Mouse (Mus musculus) c-Kit-positive CD71-positive TER-119-negative erythroid progenitor cells, embryonic 14.5 days (primary cell): Measurements from ENCODE around the gene Phospho1.
A peak's percentile ranks its signal among the peaks of the same experiment; 100 is the strongest.

ENCODE experiments used
- DNase-seq: peaks from one replicate; pipeline ENCODE4 v3.0.0-alpha.2; 2013; ENCODE audit warnings: low read depth

Phospho1 gene

DNA sequence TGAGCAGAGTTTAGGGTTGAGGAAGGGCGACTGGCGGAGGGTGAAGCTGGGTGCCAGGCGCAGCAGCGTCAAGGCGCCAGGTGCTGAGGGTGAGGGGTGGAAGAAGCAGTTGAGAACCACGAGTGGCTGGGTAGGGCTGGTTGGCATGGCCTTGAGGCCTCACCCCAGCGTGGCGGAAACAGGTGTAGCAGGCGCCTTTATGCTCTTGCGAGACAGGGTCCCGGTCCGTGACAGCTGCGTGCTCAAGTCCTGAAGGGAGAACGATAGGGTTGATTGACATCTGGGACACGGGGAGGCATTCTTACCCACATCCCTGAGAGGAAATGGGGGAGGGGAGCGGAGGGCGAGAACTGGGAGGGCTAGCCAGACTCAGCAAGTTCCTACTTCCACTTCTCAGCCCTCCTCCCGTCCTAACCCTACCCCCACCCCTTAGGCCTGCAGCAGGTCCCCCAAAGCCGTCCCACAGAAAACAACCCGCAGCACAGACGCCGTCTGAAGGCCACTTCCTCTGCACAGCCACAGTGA, 9.9 kb downstream of the Phospho1 start:
- no peak for DNase-seq

DNA sequence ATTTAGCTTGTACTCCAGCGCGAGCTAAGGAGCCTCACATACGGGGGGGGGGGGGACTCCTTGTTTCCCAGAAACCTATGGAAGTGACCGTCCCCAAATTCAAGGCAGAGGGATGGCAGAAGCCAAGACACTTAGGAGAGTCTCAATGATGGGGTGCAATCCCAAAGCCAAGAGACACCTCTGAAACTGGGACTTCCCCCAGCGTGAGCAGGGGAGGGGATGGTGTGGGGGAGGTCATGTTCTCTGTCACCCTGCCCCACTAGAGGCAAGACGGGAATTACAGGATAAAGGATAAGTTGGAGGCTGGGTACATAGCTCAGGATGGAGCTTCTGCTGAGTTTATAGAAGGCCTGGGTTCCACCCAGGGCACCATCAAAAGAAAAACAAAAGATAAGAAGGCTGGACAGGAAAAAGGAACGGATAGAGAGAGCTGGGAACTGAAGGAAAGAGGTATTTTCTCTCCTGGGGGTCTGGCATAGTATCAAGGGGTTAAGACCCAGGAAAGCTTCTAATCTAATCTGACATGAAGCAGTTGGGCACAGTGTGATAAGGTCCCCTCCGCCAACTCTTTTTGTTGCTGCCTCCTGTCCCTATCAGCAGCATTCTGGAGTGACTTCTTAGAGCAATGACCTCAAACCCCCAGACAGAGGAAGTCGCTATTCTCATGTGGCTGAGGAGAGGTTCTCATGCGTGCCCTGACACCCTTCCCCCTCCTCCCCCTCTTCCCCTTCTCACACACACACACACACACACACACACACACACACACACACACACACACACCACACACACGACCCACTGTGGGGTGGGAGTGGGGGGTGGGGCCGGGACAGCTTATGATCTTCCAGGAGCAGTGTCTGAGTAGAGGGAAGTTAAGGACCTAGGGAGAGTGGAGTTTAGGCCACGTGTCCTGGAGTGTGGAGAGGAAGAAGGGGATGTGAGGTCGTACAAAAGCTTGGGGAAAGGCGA, 10.7 kb downstream of the Phospho1 start:
- DNase-seq: peak; percentile 68

DNA sequence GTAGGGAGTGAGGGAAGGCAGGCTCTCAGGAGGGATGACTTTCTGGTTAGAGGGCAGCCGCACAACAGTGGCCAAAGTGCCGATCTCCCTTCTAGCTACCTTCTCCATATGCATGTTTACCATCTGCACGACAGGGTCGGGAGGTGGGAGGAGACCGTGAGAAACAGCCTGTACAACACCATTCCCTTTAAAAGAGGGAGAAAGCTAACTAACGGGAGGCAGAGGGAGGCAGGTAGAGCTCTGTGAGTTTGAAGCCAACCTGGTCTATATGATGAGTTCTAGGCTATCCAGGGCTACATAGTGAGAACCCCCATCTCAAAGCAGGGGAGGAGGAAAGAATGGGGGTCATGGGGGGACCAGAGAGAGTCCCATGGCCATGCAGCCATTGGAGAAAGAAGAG, 11.5 kb downstream of the Phospho1 start:
- DNase-seq: no peak

DNA sequence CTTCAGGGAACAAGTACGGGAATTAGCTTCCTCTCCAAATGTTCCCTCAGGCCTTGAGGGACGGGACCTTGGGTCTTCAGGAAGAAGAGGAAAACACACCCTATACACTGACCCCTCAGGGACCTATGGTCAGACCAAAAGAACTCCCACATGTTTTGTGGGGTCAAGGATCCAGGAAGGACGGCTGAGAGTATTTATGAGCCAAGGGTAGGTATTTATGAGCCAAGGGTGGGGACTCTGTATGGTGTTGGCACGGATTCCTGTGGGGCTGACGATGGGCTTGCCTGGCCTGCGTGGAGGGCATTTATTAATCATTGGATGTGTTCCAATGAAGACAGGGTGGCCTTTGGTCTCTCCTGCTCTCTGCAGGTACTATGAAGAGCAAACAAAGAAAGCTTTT, 12.1 kb downstream of the Phospho1 start:
- DNase-seq: no peak

DNA sequence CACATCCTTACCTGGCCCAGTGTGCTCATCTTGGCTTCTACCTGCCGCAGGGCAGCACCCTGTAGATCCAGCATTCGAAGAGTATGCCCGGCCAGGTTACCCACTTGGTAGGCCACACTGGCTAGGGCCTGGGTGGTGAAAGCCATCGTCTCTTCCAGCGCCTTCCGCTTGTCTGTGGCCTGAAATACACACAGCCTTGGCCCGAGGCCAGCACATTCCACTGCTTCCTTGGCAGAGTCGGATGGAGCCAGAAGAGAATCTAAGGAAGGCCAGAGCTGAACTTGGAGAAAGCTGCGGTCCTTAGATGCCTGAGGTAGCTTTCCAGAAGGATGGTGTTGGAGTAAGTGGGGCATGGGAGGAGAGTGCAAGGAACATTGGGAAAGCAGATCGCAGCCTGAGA, 12.8 kb downstream of the Phospho1 start, which contains the start of gene Gngt2:
TSS of gene Gngt2 (plus strand) at position 158 of the 400 bp plus-strand sequence.
- DNase-seq: no peak

DNA sequence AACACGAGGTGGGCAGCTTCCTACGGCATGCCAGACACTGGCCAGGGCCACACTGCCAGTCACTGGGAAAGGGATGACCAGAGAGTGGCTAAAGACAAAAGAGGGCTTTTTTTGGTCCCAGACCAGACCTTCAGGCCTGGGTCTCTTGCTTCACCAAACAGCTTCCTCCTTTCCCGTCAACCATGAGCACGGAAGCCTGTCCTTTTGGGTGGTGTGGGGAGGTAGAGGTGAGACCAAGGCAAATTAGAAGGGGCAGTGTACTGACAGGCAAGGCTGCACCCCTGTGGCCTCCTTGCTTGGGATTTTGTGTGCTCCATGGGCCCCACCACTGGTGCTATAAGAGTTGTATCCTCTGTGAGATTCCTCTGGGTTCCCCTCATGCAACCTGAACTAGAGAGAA, 14.3 kb downstream of the Phospho1 start:
- DNase-seq: no peak

DNA sequence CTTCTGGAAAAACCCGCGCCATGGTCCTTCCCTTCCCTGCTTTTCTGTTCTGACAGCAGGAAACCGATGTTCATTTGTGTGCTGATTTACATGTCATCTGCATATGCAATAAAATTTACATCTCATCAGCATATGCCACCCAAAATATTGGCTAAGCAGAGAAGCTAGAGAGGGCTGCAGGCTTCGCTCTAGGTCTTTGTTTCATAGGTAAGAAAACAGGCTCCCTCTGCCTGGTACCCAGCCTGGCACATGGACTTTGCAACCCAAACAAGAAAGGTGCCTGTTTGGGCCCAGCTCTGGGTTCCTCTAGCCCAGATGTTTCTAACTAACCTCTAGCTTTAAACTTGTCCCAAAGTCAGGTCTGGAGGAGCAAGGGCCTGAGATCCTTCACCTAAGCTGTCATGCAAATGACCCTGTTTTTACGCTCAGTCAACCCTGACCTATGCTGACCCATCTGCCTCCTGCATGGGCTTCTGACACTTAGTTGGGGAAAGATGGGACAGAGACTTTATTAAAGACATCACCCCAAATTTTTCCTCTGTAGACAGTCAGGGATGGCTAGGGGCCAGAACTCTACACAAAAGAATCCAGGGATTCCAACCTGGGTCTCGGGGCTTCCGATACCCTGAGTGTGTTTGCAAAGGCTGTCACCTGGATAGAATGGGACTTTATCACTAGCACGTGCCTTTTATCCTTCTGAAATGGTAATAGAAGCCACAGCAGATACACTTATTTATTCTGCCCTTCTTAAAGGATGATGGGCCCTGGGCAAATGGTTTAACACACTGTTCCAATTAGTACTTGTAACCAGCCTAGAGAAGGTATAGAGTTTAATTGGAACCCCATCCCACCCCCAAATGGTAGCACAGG, 14.9 kb downstream of the Phospho1 start:
- DNase-seq: no peak

DNA sequence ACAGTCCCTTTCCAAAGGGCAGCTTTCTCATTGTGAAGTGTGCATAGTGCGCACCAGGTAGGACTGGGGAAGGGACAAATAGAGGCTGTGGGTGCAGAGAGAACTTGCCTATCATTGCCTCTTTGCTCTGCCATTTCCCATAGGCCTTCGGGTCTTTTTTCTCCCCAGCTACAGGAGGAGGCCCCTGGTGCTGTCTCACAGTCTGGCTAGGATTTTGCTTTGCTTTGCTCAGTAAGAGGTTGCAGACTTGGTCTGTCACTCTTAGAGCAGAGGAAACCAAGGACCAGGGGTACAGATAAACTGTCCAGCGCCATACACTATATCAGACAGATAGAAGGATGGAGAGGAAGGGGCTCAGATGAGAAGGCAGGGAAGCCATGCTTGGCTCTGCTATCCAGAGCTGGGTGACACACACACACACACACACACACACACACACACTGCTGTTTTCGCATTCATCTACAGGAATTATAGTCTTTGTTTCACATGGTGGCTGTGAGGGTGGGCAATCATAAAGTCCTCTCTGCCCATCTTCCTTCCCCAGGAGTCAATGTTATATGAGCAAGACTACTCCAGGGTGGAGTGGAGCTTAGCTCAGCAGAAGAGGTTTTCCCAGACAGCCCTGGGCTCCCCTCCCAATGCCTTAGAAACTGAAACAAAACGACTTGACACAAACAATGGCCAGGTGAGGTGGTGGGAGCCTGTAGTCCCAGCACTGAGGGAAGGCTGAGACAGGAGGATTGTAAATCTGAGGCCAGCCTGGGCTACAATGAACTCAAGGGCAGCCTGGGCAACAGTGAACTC, 16.6 kb downstream of the Phospho1 start:
- no peak for DNase-seq

DNA sequence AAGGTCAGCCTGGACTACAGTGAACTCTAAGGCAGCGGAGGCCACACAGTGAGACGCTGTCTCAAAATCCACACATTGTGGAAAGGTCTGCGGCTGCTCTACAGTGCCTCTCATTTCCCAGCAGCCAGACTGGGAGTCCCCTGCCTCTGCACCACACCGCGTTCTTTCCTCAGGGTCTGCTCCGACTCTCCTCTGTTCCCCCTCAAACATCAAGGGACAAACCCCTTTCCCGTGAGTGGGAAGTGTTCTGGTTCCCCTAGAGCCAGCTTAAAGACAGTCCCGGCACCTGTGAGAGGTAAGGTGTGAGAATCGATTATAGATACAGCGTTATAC, 17.2 kb downstream of the Phospho1 start:
- DNase-seq: no peak

DNA sequence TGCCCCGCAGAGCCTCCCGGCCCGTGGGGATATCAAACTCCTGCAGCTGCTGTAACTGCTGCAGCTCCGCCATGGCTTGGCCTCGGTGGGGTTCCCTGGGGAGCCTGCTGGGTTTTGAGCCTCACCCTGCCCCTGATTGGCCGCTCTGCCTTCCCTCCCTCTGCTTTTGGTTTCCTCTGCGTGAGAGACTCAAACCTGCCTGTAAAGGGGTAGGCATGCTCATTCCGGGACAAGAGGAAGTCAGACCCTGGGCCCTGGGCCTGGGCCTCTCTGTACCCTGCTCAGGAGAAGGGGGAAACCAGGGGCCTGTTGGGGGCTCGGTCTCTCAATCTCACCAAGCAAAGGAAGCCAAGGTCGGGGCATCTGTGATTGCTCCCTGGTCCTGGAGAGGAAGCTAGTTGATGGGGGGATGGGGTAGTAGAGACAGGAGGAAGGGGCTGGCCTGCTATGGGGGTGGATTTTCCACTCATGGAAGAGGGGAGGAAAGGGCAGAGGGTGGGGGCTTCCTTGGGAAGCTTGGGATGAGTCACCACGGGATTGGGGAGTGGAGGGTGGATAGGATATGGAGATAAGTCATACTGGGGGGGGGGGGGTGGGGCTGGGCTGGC, 17.9 kb downstream of the Phospho1 start, which contains the start of gene Abi3:
TSS of gene Abi3 (minus strand) at position 403 of the 608 bp plus-strand sequence.
- DNase-seq: no peak

DNA sequence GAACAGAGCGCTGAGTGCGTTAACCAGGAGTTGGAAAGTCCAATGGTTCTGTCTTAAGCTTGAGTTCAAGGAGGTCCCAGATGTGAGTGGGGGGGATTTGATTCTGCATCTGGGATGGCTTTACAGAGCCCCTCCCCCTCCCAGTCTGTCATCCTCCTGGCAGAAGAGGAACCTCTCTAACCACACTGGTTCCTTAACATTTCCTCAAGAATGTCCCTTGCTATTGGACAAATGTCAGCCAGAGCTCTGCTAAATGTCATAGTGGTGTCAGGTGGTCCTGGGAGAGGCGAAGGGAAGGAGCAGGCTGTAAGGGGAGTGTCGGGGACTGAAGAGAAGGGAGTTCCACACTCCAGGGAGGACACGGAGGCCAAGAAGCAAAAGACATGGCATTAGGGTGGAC, 18.7 kb downstream of the Phospho1 start:
- DNase-seq: no peak

DNA sequence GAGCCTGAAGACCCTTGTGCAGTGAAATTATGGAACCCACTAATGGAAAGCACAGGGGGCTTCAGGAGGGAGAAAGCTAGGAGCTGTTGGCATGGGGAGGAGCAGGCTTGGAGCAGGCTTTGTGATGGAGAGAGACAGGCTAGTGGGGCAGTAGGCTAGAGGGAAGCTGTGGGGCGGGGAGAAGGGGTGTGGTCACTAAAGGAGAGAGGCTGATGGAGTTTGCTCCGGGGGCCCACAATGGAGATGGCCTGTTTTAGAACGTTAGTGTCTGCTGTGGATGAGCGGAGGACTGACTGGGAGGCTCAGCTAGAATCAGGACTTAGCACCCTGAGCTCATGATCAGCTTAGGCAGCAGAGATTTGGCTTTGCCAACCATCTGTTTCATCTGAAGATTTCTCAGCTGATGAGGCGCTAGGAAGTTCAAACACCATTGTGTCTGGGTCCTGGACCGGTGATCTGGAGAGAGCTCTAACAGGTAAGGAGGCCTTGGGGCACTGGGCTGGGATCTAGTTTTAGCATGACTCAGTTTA, 19.2 kb downstream of the Phospho1 start:
- no peak for DNase-seq

DNA sequence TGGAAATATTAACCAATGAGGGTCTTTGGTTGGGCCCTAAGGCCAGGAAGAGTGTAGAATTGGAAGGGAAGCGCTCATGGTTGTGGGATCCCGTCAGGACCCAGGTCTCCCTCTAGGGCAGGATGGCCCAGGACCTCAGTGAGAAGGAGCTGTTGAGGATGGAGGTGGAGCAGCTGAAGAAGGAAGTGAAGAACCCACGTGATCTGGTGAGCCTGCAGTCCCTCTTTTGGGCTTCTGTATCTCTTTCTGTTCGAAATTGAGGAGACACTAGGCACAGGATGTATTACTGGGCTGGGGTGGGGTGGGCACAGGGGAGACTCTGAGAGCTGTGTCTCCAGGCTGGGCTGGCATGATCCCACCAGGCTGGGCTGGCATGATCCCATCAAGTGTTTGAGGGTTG, 20.6 kb downstream of the Phospho1 start:
- DNase-seq: no peak

DNA sequence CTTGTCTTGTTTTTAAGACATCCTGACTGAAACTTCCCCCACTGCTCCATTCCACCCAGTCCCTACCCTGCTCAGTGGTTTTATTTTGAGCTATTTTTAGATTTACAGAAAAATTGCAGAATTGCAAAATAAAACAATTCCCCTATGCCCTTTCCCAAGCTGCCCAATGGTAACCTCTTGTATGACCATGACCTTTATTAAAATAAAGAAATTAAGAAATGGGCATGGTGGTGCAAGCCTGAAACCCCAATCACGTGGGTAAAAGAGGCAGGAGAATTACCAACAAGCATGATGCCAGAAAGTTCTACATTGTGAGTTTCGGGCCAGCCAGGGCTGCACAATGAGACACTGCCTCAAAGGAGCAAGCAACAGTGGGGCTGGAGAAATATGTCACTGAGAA, 26.6 kb downstream of the Phospho1 start:
- DNase-seq: no peak

DNA sequence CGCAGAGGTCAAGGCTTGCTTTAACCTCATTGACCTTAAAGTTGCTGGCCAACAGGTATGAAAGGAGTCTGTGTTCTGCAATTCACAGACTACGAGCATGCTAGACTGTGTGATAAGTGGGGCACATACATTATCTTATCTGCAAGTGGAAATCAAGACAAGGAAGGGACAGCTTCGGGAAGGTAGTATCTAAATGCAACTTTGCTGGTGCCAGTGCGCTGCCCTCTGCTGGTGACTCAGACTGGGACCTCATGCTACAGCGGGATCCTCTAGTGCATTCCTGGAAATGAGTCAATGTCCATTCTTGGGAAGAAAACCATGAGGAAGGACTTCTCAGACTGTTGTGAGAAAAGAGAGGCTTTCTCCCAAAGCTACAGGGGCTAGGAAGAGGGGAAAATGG, 29.4 kb downstream of the Phospho1 start:
- DNase-seq: no peak

DNA sequence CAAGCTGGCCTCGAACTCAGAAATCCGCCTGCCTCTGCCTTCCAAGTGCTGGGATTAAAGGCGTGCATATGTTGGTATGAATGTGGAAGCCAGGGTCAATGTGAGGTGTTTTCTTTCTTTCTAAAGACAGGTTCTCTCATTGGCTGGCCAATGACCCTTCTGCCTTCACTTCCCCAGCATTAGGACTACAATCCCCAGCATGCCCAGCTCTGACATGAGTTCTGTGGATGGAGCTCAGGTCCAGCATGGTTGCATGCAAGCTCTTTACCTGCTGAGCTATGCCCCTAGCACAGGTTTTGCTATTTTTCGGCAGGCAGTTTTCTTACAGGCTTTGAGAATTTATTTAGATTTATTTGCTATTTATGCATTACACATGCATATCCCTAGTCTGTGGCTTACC, 33.0 kb downstream of the Phospho1 start:
- DNase-seq: no peak

DNA sequence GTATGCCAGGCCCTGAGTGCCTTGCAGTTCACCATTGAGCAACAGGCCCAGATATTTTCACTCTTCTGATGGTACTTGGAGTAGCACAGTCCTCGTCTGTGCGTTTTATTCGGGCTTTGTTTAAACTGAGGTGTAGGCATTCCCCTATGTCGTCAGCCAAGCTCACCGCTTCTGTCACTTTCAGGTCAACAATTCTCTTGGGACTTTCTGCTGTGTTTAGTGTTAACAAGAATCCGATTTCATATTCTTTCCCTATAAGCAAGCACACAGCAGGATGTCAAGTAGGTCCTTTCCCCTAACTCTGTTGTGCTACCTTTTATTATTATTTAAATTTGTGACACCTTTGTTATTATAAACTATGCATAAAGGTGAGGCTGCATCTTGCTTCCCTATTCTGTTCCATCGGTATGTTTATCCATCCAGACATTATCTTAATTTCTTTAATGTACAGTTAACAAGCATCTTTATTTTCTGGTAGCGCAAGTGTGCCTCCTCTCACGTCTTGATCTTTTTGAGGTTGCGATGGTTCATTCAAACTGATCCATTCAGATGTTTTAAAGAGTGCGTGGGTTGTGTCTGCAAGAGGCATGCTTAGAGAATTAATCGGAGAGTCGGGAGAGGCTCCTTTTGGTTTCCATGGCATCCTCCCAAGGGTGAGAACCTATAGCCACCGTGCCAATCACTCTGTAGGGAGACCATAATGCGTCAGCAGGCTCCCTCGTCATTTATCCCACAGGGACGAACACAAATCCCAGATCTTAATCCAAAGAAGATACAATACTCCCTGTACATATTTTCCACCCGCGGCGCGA, 33.6 kb downstream of the Phospho1 start:
- DNase-seq: no peak

DNA sequence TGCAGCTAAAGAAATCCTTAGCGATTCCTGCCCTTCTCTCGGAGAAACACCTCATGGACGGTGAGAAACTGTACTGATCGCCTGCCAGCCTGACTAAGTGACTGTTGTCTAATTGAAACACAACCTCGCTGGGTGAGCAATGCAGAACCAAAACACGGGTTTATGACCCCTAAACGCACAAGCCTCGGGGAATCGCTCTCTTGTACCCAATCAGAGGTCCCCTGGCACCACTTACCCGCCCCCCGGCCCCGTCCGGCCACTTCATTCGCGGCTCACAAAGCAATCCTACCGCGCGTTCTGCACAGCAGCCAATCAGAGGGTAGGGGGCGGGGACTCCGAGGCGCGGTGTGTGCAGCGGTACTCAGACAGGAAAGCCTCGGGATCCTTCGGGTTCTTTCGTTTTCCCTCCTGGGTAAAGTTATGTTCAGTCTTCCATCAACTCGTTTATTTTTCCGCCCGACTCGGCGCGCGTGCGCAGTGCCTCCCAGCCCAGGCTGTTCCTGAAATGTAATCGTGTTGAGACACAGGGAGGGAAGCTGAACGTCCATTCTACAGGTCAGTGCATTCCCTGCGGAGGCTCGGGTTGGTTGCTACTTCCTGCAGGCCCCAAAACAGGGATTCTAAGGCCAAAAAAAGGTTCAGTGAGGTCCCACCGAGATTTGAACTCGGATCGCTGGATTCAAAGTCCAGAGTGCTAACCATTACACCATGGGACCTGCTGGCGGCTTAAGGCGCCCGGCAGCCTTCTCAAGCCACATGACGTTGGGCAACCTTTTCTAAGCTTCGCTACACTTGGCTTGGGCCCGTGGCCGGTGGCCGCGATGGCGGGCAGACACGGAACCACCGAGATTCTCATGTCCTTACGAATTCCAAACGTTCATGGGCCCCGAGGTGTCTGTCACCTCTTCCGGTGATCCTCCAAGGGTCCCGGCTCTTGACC, 34.5 kb downstream of the Phospho1 start:
- DNase-seq: peak; percentile 97

DNA sequence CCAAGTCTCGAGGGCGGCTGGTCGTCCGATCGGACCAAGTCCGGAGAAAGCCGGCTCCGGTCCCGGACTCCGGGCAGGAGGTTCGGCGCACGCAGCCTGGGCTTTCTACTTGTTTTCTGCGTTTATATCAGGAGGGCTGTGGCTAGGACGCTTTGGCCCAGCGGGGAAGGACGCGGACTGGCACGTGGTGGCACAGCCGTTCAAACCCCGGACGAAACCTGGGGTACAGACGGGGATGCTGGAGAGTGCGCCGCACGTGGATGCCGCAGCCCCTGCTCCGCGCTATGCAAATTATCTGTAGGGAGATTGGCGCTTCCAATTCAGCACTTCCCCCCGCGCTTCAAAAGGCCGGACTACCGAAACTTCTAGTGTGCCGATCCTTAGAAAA, 35.2 kb downstream of the Phospho1 start:
- DNase-seq: peak; percentile 57
